Mouse (Mus musculus): ENCODE measurements around the gene Ptprs. TPM values are rescaled to one million over a fixed set of nuclear protein-coding genes. Genes with fewer than 3 reads are reported as not detected.

Gene Ptprs
- total RNA-seq, 2 experiments from 2014 or later = 644 to 661 TPM

GRCm38 (mm10) chr17:56453251-56453650 is 23.0 kb downstream of the Ptprs start:
- no peak for DNase-seq (ENCODE audit: low spot score in 2 of 2)
- intact Hi-C loops (cut with DNase I) = no loop called here

DNA sequence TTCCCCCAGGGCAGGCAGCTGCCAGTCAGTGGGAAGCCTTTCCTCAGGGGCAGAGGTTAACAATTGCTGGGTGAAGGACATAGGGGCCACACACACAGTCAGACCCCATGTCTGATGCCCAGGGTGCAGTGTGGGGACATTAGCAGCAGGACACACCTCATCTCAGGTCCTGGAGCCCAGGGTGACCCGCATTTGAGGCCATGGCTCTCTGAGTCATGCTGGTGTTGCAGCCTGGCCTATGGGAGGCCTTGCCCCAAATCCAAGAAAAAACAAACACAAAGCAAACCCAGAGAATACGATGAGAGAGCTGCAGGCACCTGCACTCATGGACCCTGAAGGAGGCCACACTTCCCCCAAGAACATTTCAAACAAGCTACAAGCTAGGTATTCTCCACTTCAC is 28.6 kb downstream of the Ptprs start:
- intact Hi-C loops (cut with DNase I) = loop anchor here (2.0 kb wide), 1 partner anchor 13 kb away; no protein-coding TSS in a partner anchor
- DNase-seq (ENCODE audit: low spot score in 2 of 2) = no peak

DNA sequence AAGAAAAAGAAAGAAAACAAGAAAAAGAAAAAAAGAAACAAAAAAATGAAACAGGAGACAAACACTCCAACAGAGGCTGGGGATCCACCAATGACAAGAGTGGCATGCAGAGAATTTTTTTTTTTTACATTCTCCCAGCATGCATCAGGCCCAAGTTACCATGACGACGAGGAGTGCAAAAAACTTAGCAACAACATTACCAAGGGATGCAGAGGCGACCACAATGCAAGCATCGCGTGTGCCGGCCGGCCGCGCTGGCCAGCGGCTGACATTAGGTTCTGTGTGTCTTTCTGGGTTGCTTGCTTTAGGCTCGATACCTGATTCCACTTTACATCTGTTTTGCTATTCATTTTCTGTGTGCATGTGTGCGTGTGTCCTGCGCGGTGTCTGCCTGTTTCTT is 30.9 kb downstream of the Ptprs start:
- peak; percentile 71 to 86 for DNase-seq (ENCODE audit: low spot score in 2 of 2)

DNA sequence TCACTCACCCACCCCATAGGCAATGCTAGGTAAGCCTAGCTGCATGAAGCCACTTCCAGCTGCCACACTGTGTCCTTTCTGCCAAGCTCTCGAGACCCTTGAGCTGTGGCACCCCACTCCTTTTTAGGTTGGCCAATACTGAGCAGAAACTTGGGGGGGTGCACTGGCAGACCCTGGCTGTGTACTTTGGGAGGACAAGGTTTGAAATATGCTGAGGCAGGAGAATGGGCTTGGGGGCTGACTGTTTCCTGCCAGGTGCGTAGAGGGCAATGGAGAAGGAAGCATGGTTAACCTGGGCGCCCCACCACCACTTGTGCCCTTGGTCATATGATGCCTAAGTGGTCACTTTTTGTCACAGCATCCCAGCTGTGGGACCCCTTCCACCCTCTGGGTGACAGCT is 31.5 kb downstream of the Ptprs start:
- DNase-seq (ENCODE audit: low spot score in 2 of 2) = no peak
- intact Hi-C loops (cut with DNase I) = no loop called here

More for the DNA sequence above, 30.9 kb downstream of the Ptprs start:
- intact Hi-C loops (cut with DNase I) = no loop called here

DNA sequence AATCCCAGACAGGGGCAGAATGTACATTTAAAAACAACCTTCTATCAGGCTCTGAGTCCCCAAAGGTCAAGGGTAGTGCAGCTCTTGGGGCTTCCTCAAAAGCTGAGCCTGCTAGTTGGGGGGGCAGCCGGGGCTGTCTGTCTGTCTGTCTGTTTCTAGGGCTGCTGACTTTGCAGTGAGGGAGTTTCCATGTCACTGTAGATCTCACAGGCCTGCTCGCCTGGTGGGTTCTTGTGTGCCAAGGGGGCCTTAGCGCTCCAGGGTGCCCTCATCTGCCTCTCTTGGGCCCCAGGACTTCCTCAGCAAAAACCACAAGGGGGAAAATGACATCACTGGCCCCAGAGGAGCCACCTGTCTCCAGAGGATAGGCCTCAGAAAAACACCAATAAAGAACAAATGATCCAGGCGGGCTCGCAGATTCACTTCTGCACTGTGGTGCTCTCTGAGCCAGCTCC is 32.9 kb downstream of the Ptprs start:
- intact Hi-C loops (cut with DNase I) = no loop called here
- DNase-seq (ENCODE audit: low spot score in 2 of 2) = no peak

DNA sequence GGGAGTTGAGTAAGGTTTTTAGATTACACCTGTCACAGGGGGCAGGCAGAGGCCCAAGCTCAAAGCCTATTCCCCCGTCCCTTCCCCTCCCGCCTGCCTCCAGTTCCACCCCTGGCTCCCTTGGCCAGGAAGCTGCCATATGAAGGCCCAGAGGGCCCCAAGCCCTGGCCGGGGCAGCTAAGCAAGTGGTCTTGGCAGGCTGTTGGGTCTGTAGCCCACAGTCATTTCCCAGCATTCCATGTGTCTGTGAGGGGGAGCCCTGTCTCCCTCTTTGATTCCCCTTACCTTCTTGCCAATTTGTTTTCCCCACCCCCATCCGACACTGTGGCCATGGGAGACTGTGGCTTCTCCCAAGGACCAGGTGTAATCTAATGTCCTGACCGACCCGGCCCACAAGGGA is 34.0 kb downstream of the Ptprs start:
- no peak for DNase-seq (ENCODE audit: low spot score in 2 of 2)
- intact Hi-C loops (cut with DNase I) = no loop called here

GRCm38 (mm10) chr17:56439731-56440460 is 36.4 kb downstream of the Ptprs start:
- intact Hi-C loops (cut with DNase I) = no loop called here
- no peak for DNase-seq (ENCODE audit: low spot score in 2 of 2)

DNA sequence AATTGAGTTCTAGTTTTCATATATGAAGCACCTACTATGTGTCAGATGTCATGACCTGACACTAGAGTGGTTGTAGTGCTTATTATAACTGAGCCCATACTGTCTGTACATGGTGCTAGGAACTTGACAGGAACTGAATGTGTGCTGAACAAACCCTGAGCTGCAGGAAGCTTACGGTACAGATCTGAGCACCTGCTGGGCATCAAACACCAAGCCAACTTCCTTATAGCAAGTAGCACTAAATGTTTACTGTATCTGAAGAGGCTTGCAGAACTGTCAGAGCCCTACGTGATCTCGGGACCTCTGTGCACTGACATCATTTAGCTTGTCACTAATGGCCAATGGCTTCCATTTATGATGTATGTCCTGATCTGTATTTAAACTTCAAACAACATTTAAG is 44.7 kb downstream of the Ptprs start:
- intact Hi-C loops (cut with DNase I) = no loop called here
- DNase-seq (ENCODE audit: low spot score in 2 of 2) = no peak

- intact Hi-C loops (cut with DNase I) = loop anchor here (5.0 kb wide), 2 partner anchors 44 to 124 kb away; partner anchors contain the start of gene Gm20219
- DNase-seq (ENCODE audit: low spot score in 2 of 2) = no peak
Measured at GRCm38 (mm10) chr17:56427857-56428256, 48.4 kb downstream of the Ptprs start.

- intact Hi-C loops (cut with DNase I) = loop anchor here (5.0 kb wide), 2 partner anchors 46 to 126 kb away; partner anchors contain the start of gene Gm20219
- no peak for DNase-seq (ENCODE audit: low spot score in 2 of 2)
Measured at GRCm38 (mm10) chr17:56425941-56426340, 50.3 kb downstream of the Ptprs start.

DNA sequence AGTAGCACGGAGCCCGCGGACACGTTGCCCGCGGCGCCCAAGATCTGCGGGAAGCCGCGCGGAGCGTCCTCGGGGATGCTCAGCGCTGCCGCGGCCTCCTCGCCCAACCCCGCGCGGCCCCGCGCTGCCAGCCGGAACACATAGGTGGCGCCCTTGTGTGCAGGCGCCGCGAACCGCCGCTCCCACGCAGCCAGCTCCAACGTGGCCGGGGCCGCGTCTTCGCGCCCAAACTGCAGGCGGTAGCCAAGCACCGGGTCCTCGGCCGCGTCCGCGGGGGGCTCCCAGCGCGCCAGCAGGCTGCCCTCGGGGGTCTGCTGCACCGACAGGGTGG is 50.7 kb downstream of the Ptprs start:
- DNase-seq (ENCODE audit: low spot score in 2 of 2) = peak; percentile 74 to 76
- intact Hi-C loops (cut with DNase I) = loop anchor here (5.0 kb wide), 2 partner anchors 47 to 127 kb away; partner anchors contain the start of gene Gm20219

GRCm38 (mm10) chr17:56424726-56425583 is 51.3 kb downstream of the Ptprs start:
- intact Hi-C loops (cut with DNase I) = loop anchor here (5.0 kb wide), 2 partner anchors 47 to 127 kb away; partner anchors contain the start of gene Gm20219
- DNase-seq (ENCODE audit: low spot score in 2 of 2) = no peak

DNA sequence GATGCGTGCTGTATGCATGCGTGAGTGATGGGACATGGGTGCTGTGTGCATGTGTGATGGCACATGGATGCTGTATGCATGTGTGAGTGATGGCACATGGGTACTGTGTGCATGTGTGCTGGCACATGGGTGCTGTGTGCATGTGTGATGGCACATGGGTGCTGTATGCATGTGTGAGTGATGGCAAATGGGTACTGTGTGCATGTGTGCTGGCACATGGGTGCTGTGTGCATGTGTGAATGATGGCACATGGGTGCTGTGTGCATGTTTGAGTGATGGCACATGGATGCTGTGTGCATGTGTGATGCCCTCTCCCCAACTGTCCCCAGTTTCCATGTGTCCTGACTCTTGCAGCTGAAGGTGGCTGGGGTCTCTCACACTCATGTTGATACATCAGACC is 56.3 kb downstream of the Ptprs start:
- no peak for DNase-seq (ENCODE audit: low spot score in 2 of 2)
- intact Hi-C loops (cut with DNase I) = no loop called here

DNA sequence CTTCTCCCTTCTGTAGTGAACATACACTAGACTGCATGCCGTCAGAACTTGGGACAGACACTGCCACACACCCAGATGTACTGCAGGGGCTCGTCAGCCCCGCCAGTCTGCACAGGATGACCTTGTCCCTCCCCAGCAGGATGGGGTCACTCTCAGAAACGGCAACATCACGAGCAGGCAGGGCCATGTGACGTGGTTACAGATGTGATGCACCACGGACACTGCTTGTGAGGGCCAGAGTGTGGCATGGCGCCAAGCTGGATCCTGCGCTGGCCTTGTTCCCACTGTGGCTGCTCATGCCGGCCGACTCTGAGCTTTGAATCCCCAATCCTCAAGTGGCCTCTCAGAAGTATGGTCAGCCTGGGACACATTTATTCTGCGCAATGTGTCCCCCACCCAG is 58.0 kb downstream of the Ptprs start:
- intact Hi-C loops (cut with DNase I) = no loop called here
- no peak for DNase-seq (ENCODE audit: low spot score in 2 of 2)

DNA sequence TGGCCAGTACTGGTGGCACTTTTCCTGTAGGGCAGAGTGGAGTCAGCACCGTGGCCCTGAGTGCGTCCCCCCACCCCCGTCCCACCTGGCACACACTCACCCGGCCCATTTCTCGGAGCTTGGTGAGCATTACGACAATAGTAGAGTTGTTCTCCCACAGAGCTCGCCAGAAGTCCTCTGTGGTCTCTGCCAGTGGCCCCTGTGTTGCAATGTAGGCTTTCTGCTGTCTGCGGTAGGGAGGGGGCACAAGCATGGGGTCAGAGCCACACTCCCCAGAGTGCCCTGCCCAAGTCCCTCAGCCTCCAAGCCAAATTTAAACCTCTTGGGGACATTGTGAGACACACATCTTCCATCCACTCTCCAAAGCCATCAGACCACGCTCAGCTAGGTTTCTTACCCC is 61.5 kb downstream of the Ptprs start:
- intact Hi-C loops (cut with DNase I) = no loop called here
- no peak for DNase-seq (ENCODE audit: low spot score in 2 of 2)

DNA sequence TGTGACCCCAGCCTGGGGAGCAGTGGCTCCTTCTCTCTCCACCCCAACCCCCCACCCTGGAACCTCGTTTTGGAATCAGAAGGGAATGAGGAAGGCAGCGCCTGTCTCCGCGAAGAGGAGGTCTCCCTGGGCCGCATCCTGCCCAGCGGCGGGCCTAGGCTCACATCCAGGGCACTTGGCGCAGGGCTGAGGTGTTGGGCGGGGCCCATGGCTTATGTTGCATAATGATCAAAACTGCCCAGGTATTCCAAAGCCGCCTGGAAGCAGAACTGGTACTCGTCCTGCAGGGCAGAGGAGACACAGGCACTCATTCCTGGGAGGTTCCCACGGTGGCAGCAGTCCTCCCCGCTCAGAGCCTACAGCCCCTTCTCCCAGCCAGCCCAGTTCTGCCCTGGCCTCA is 63.2 kb downstream of the Ptprs start:
- intact Hi-C loops (cut with DNase I) = no loop called here
- no peak for DNase-seq (ENCODE audit: low spot score in 2 of 2)

- intact Hi-C loops (cut with DNase I) = no loop called here
Measured at GRCm38 (mm10) chr17:56411437-56411836, 64.8 kb downstream of the Ptprs start.

GRCm38 (mm10) chr17:56409759-56410158 is 66.5 kb downstream of the Ptprs start:
- intact Hi-C loops (cut with DNase I) = no loop called here
- DNase-seq (ENCODE audit: low spot score in 2 of 2) = no peak

More at GRCm38 (mm10) chr17:56411437-56411836, 64.8 kb downstream of the Ptprs start:
- DNase-seq (ENCODE audit: low spot score in 2 of 2) = no peak

GRCm38 (mm10) chr17:56408965-56409625 is 67.2 kb downstream of the Ptprs start:
- intact Hi-C loops (cut with DNase I) = no loop called here
- peak; percentile 38 to 49 for DNase-seq (ENCODE audit: low spot score in 2 of 2)

DNA sequence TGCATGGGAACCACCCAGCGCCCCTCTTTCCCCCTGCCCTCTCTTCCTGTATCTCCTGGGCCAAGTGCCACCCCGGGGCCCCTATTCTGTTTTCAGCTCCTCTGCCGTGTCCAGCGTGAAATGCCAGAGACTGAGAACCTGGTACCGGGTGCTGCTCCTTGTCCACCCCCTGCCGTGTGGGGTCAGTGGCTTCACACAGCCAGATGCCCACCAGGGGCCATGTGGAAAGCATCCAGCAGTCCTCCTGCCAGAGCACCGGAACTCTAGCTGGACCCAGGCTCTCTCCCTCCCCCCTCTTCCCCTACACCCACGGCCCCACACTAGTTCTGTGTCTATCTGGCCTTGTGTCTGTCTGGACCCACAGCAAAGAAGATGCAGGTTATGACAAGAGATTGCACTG is 68.9 kb downstream of the Ptprs start:
- no peak for DNase-seq (ENCODE audit: low spot score in 2 of 2)
- intact Hi-C loops (cut with DNase I) = no loop called here
